Comparison of ENCODE assay signal across 8 mouse cellular contexts in genomic region chr7:19344237-19344847, GRCm38 (mm10). TPM values are rescaled to one million over a fixed set of nuclear protein-coding genes. Genes with fewer than 3 reads are reported as not detected.
DNase-seq lines count a peak whose midpoint lies in the region; ATAC-seq and TF ChIP-seq lines count a peak whose summit lies in the region.

TSS of gene Ercc1 (plus strand) at chr7:19344778.

- ATAC-seq in cerebellum, adult (ENCODE audit: insufficient number of reproducible peaks, low FRiP score, low TSS enrichment): no peak
- no peak for ATAC-seq in heart, embryonic 12.5 days (ENCODE audit: insufficient number of reproducible peaks, low FRiP score)
- no peak for ATAC-seq in midbrain, postnatal 0 days (ENCODE audit: low FRiP score)

- DNase-seq in cerebellum, adult 9-10 months: peak; percentile 64
- DNase-seq in 416B (ENCODE audit: low read depth): peak; percentile 67
- DNase-seq in embryonic facial prominence, embryonic 10.5 days (ENCODE audit: low spot score): no peak
- DNase-seq in left cerebral cortex, adult 8-10 months (ENCODE audit: low spot score in 2 of 2): no peak
- no peak for DNase-seq in midbrain, postnatal 0 days (ENCODE audit: low spot score)
- no peak for DNase-seq in ovary, postnatal 36 days (ENCODE audit: low spot score)

- H3K4me1 ChIP-seq in embryonic facial prominence, embryonic 10.5 days: peaks cover 43% of the 10 kb centered on the region
- H3K4me1 ChIP-seq in heart, embryonic 12.5 days (replicated peaks): peaks cover 47% of the 10 kb centered on the region
- peaks cover 11% of the 10 kb centered on the region for H3K4me1 ChIP-seq in midbrain, postnatal 0 days (ENCODE audit: insufficient read depth, low read length)

- no peaks in the 10 kb centered on the region for H3K9me3 ChIP-seq in embryonic facial prominence, embryonic 10.5 days
- no peaks in the 10 kb centered on the region for H3K9me3 ChIP-seq in heart, embryonic 12.5 days (replicated peaks)
- H3K9me3 ChIP-seq in midbrain, postnatal 0 days (ENCODE audit: low read length): no peaks in the 10 kb centered on the region

- WGBS in embryonic facial prominence, embryonic 10.5 days: 23% methylated on average over 12 of the region's 12 CpGs
- 25% methylated on average over 11 of the region's 12 CpGs for WGBS in heart, embryonic 12.5 days
- WGBS in midbrain, postnatal 0 days: 25% methylated on average over 12 of the region's 12 CpGs

- H3K4me2 ChIP-seq in heart, embryonic 12.5 days: peak within 1 kb of the TSS; percentile 86
- H3K4me2 ChIP-seq in midbrain, postnatal 0 days (ENCODE audit: low read depth, low read length, poor library complexity, severe bottlenecking): peak within 1 kb of the TSS; percentile 59

- peaks cover 19% of the 10 kb centered on the region for H3K27me3 ChIP-seq in embryonic facial prominence, embryonic 10.5 days (replicated peaks; ENCODE audit: low read depth, poor library complexity, severe bottlenecking)
- no peaks in the 10 kb centered on the region for H3K27me3 ChIP-seq in heart, embryonic 12.5 days (replicated peaks)
- peaks cover 4% of the 10 kb centered on the region; the same call in 1 of the 2 replicates for H3K27me3 ChIP-seq in midbrain, postnatal 0 days (ENCODE audit: insufficient read depth, low read length)

- H3K4me3 ChIP-seq in embryonic facial prominence, embryonic 10.5 days: peak within 1 kb of the TSS; percentile 80
- peak within 1 kb of the TSS; percentile 65 for H3K4me3 ChIP-seq in heart, embryonic 12.5 days
- H3K4me3 ChIP-seq in midbrain, postnatal 0 days (ENCODE audit: low read depth, low read length): peak within 1 kb of the TSS; percentile 62

- peaks cover 23% of the 10 kb centered on the region for H3K36me3 ChIP-seq in embryonic facial prominence, embryonic 10.5 days (replicated peaks)
- peaks cover 21% of the 10 kb centered on the region for H3K36me3 ChIP-seq in heart, embryonic 12.5 days
- peaks cover 10% of the 10 kb centered on the region; the same call in 1 of the 2 replicates for H3K36me3 ChIP-seq in midbrain, postnatal 0 days (ENCODE audit: insufficient read depth, low read length)

- peak within 1 kb of the TSS; percentile 73 for H3K9ac ChIP-seq in heart, embryonic 12.5 days
- peak within 1 kb of the TSS; percentile 78 for H3K9ac ChIP-seq in midbrain, postnatal 0 days (replicated peaks; ENCODE audit: low read length, poor library complexity, severe bottlenecking)

- no peak for TF ChIP-seq CTCF in midbrain, postnatal 0 days (IDR thresholded peaks at IDR 0.05)

- H3K27ac ChIP-seq in embryonic facial prominence, embryonic 10.5 days (replicated peaks): peak within 1 kb of the TSS; percentile 95
- peak within 1 kb of the TSS; percentile 72; the same call in 1 of the 2 replicates for H3K27ac ChIP-seq in heart, embryonic 12.5 days (ENCODE audit: poor library complexity, severe bottlenecking)
- peak within 1 kb of the TSS; percentile 83 for H3K27ac ChIP-seq in midbrain, postnatal 0 days (ENCODE audit: low read depth, low read length)

RNA-seq across cellular contexts. Expression of gene Ercc1, which starts in this region (rescaled TPM):
- 102 and 107 TPM in 2 replicates for polyA plus RNA-seq in embryonic facial prominence, embryonic 10.5 days (2016; fragmentation: Nextera tagmentation; extraction: Ambion mirVana)
- polyA plus RNA-seq in heart, embryonic 12.5 days (2016; fragmentation: Nextera tagmentation; extraction: Ambion mirVana): 59.2 and 66.0 TPM in 2 replicates
- total RNA-seq in left cerebral cortex, adult 8-10 months (2022): 10 to 100 TPM; 34.9 to 42.8 (median 38.6) TPM
- total RNA-seq in midbrain, postnatal 0 days (2014; rRNA removed): 50.3 and 71.4 TPM in 2 replicates
- 67.7 and 71.0 TPM in 2 replicates for polyA plus RNA-seq in midbrain, postnatal 0 days (2015; fragmentation: Nextera tagmentation; extraction: Ambion mirVana)

Comparison
In these comparisons a context has a peak if more than half of its experiments do, and no peak if none do; other contexts are left out.
1. DNase-seq: peak in cerebellum, adult 9-10 months (single experiment) and 416B (single experiment); none in embryonic facial prominence, embryonic 10.5 days (single experiment), left cerebral cortex, adult 8-10 months (0 of 2), midbrain, postnatal 0 days (single experiment) and ovary, postnatal 36 days (single experiment).
2. Peak in every context shown above with its lines, with median percentiles within 50 percentile points of each other: H3K27ac ChIP-seq and H3K4me3 ChIP-seq.